Mouse (Mus musculus) embryonic facial prominence, embryonic 13.5 days (tissue): ENCODE measurements around the gene Trim8. TPM values are rescaled to one million over a fixed set of nuclear protein-coding genes. Genes with fewer than 3 reads are reported as not detected.

Experiments used
- ATAC-seq: fragments of 200-750 bp; cut with Nextera tagmentation; 2 replicates; pipeline ENCODE4 v1.8.0; 2017; ENCODE audit warnings: low read depth; ENCODE audit not compliant: insufficient number of reproducible peaks, insufficient read depth, low FRiP score, low TSS enrichment
- H3K27ac ChIP-seq: fragments of 300-500 bp; sonication (generic); 2 replicates; pipeline ENCODE4 v1.5.1; 2015; ENCODE audit warnings: moderate library complexity, mild to moderate bottlenecking, inconsistent platforms
- H3K27me3 ChIP-seq: fragments of 300-500 bp; sonication (generic); 2 replicates; pipeline ENCODE4 v1.6.1; 2015; ENCODE audit warnings: mild to moderate bottlenecking, inconsistent platforms
- H3K36me3 ChIP-seq: fragments of 300-500 bp; sonication (generic); 2 replicates; pipeline ENCODE4 v1.6.1; 2015; ENCODE audit warnings: mild to moderate bottlenecking, inconsistent platforms
- H3K4me1 ChIP-seq: fragments of 300-500 bp; sonication (generic); 2 replicates; pipeline ENCODE4 v1.6.1; 2015; ENCODE audit warnings: inconsistent platforms
- H3K4me2 ChIP-seq: fragments of 300-500 bp; sonication (generic); 2 replicates; pipeline ENCODE4 v1.6.1; 2015; ENCODE audit warnings: moderate library complexity, mild to moderate bottlenecking, inconsistent platforms
- H3K4me3 ChIP-seq: fragments of 300-500 bp; sonication (generic); 2 replicates; pipeline ENCODE4 v1.5.1; 2015; ENCODE audit warnings: mild to moderate bottlenecking, inconsistent platforms
- H3K9ac ChIP-seq: fragments of 300-500 bp; sonication (generic); 2 replicates; pipeline ENCODE4 v1.6.1; 2015; ENCODE audit warnings: mild to moderate bottlenecking, inconsistent platforms
- H3K9me3 ChIP-seq: fragments of 300-500 bp; sonication (generic); 2 replicates; pipeline ENCODE4 v1.6.1; 2016; ENCODE audit warnings: inconsistent platforms
- WGBS: fragments of 180-500 bp; shearing (Covaris S2); methylation state at CpG from one replicate; pipeline ENCODE4 v1.1.7; 2015; ENCODE audit warnings: mixed read lengths; 5-methylcytosine and 5-hydroxymethylcytosine counted together
- polyA plus RNA-seq: library from polyadenylated mRNA; unstranded; fragments of >200 nt; fragmentation: Nextera tagmentation; extraction: Ambion mirVana; gene quantifications from 2 replicates; pipeline ENCODE4 v1.2.1, GENCODE M21; 2015

The Trim8 gene
- polyA plus RNA-seq, 1 experiment from 2014 or later = 17.6 TPM

DNA sequence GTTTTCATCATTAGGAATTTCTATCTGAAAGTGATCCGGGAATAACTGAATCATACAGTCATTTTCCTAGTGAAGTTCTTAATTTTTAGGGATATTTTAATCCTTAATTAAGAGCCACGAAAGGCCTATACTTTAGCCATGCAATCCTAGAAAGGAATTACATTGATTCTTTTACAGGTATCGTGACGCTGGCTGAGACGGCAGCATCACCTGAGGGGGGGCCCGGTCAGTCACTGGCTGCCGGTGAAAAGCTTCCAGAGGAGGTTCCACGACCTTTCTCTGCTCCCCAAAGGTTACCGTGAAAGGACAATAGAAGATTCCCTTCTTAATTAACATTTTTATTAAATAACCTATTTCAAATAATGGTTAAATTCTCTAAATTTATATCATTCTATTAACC is 35.9 kb downstream of the Trim8 start:
- Histone ChIP-seq H3K4me1 (peaks cover 16% of the 10 kb centered on the region), H3K27me3 (no peaks in the 10 kb centered on the region), H3K4me3 (no peak overlapping the region), H3K9ac (no peak overlapping the region), H3K9me3 (no peaks in the 10 kb centered on the region), H3K4me2 (no peak overlapping the region), H3K27ac (no peak overlapping the region), H3K36me3 (peaks cover 35% of the 10 kb centered on the region)
- WGBS = 91% methylated on average over 9 of the region's 9 CpGs
- ATAC-seq = no peak

DNA sequence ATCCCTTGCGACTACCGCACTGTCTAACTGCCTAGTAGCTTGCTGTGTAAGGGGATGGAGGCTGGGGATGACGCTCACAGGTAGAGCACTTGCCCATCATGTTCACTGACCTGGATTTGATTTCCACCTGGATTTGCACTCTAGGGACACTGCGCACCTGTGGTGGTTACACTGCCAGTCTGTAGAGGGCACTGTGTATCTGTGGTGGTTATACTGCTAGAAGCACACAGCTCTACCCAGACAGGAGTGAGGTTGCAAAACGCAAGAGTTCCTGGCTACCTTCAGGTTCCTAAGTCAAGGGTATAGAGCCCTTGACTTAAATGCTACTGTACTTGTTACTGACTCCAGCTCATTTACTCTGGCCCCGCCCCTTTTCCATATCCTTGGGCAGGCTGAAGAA is 36.7 kb downstream of the Trim8 start:
- no peak for ATAC-seq
- Histone ChIP-seq H3K9me3 (no peaks in the 10 kb centered on the region), H3K27ac (no peak overlapping the region), H3K36me3 (peaks cover 44% of the 10 kb centered on the region), H3K9ac (no peak overlapping the region), H3K27me3 (no peaks in the 10 kb centered on the region), H3K4me1 (peaks cover 7% of the 10 kb centered on the region), H3K4me2 (no peak overlapping the region), H3K4me3 (no peak overlapping the region)
- 89% methylated on average over 6 of the region's 6 CpGs for WGBS

DNA sequence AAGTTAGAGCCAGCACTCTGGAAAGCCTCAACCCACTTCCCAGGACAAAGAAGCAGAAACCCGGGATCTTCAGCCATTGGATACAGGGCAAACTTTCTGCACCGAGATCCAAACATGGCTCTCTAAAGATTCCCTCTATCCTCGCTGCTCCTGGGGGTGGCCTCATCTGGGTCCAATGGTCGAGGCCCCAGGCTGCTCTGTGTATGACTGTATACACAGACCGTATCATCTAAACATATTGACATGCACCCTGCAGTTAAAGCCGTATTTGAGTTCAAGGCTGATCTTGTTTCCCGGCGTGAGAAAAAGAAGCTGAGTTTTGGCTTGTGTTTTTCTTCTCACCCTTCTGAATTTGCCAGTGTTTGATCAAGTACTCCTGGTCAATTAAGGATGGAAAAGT is 41.2 kb downstream of the Trim8 start:
- Histone ChIP-seq H3K9me3 (no peaks in the 10 kb centered on the region), H3K4me2 (no peak overlapping the region), H3K36me3 (peaks cover 58% of the 10 kb centered on the region), H3K4me3 (no peak overlapping the region), H3K27me3 (no peaks in the 10 kb centered on the region), H3K27ac (no peak overlapping the region), H3K9ac (no peak overlapping the region), H3K4me1 (no peaks in the 10 kb centered on the region)
- ATAC-seq = no peak
- WGBS = 89% methylated on average over 8 of the region's 8 CpGs

DNA sequence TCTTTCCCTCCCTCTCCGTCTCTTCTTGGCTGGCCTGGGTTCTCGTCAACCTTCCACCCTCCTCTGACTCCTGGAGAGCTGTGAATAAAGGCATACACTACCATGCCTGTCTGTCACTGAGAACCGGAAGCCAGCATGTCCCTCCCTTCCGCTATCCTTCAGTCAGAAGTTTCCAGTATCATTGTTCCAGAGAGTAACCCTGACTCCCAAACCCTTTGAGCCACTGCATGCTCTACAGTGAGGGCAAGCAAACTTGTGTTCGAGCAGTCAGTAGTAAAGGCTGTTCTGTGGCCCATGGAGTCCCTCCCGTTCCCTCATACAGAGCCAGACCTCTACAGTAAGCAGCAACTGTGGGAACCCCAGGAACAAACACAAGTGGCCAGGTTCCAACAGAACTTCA is 46.1 kb downstream of the Trim8 start:
- no peak overlapping the region for H3K4me3 ChIP-seq
- H3K9me3 ChIP-seq = no peaks in the 10 kb centered on the region
- no peaks in the 10 kb centered on the region for H3K4me1 ChIP-seq
- H3K27me3 ChIP-seq = no peaks in the 10 kb centered on the region
- H3K36me3 ChIP-seq = peaks cover 69% of the 10 kb centered on the region
- 78% methylated on average over 6 of the region's 6 CpGs for WGBS
- H3K9ac ChIP-seq = no peak overlapping the region
- no peak overlapping the region for H3K4me2 ChIP-seq
- ATAC-seq = no peak
- no peak overlapping the region for H3K27ac ChIP-seq

DNA sequence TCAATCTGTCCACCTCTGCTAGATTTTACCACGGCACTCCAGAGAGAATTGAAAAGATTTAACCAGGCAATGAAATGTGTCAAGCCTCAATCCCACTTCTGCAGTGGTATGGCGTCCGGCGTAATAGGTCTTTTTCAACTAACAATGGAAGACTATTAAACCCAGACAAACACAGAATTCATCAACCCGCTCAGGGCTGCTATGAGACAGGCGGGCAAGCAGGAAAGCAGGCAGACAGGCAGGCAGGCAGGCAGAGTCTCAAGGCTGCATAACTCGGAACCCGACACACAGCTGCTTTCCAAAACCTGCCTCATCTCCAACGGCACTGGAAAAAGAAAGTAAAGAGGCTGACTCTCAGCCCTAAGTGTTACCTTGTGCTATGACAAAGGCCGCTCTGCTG is 46.6 kb downstream of the Trim8 start:
- H3K27ac ChIP-seq = no peak overlapping the region
- no peaks in the 10 kb centered on the region for H3K9me3 ChIP-seq
- H3K9ac ChIP-seq = no peak overlapping the region
- no peak overlapping the region for H3K4me2 ChIP-seq
- peaks cover 64% of the 10 kb centered on the region for H3K36me3 ChIP-seq
- H3K4me3 ChIP-seq = no peak overlapping the region
- no peak for ATAC-seq
- no peaks in the 10 kb centered on the region for H3K4me1 ChIP-seq
- WGBS = 82% methylated on average over 10 of the region's 10 CpGs
- H3K27me3 ChIP-seq = no peaks in the 10 kb centered on the region

DNA sequence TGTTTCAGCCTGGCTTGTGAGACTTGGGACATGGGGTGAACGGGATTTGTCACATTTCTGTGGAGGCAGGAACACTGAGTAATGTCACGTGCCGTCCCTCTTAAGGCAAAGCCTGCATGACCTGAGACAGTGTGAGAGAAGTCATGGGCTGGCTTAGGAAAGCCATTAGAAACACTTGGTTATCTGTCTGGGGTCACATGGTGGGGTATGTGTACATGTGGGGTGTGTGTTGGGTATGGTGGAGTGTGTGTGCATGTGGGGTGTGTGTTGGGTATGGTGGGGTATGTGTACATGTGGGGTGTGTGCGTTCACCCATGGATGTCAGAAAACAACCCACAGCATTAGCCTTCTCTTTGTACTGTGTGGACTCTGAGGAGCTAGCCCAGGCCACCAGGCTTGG is 48.9 kb downstream of the Trim8 start:
- Histone ChIP-seq H3K27ac (no peak overlapping the region), H3K9ac (no peak overlapping the region), H3K4me1 (peaks cover 11% of the 10 kb centered on the region), H3K9me3 (no peaks in the 10 kb centered on the region), H3K36me3 (peaks cover 71% of the 10 kb centered on the region), H3K27me3 (no peaks in the 10 kb centered on the region), H3K4me3 (no peak overlapping the region), H3K4me2 (no peak overlapping the region)
- ATAC-seq = no peak
- WGBS = 93% methylated on average over 4 of the region's 4 CpGs

DNA sequence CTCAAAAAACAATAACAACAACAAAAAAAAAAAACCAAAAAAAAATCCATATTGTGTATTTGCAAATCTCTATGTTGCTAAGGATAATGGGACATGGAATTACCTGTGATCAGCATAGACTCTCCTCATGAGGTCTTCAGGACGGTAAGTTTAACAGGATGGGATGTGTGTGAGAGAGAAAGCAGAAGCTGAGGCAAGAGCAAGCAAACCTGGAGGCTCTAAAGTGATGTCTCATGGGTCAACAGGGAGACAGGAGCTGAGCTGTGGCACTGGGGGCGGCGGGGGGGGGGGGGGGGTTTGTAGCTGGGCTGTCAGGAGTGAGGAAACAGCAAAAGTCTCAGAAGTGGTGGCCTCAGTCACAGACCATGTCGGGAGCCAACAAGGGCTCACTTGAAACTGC is 51.0 kb downstream of the Trim8 start:
- H3K9ac ChIP-seq = no peak overlapping the region
- no peak for ATAC-seq
- H3K27me3 ChIP-seq = no peaks in the 10 kb centered on the region
- peaks cover 78% of the 10 kb centered on the region for H3K36me3 ChIP-seq
- no peak overlapping the region for H3K27ac ChIP-seq
- no peak overlapping the region for H3K4me2 ChIP-seq
- H3K4me3 ChIP-seq = no peak overlapping the region
- H3K4me1 ChIP-seq = peaks cover 11% of the 10 kb centered on the region
- no peaks in the 10 kb centered on the region for H3K9me3 ChIP-seq
- WGBS = 89% methylated on average over 3 of the region's 4 CpGs

DNA sequence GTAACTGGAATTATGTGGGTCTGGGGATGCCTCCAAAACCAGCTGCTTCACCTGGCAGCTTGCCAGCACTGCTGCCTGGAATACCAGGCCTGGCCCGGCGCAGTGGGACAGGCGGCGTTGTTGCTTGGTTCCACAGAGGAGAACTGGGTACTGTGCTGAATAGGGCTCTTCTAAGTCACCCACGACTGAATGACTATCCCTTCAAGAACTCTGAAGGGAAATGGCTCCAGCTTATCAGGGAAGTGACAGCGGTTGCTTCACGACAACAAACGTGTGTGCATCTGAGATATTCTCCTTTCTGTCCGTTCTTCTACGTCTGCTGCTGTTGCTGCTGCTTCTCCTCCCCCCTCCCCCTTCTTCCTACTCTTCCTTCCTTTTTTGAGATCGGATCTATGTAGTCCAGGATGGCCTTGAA is 52.0 kb downstream of the Trim8 start:
- Histone ChIP-seq H3K9ac (no peak overlapping the region), H3K36me3 (peaks cover 77% of the 10 kb centered on the region), H3K4me1 (peaks cover 12% of the 10 kb centered on the region), H3K9me3 (no peaks in the 10 kb centered on the region), H3K27me3 (no peaks in the 10 kb centered on the region), H3K4me3 (no peak overlapping the region), H3K27ac (0 out of 2 replicates have a peak overlapping the region, but pooled peaks have one; percentile 33), H3K4me2 (no peak overlapping the region)
- WGBS = 63% methylated on average over 11 of the region's 11 CpGs
- no peak for ATAC-seq

DNA sequence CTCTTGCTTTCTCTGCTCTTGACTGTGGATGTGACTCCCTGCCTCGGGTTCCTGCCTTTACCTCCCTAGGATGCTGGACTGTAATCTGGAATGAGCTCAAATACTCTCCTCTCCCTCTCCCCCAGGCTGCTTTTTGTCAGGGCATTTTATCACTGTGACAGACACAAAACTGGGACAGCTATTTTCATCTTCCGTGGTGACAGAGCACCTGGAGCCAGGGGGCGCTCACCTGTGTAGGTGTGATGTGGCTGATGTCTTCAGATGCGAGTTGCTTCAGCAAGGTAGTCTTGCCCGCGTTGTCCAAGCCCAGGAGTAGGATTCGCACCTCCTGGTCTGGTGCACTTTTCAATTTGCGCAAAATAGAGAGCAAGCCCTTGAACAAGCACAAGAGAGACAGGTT is 56.5 kb downstream of the Trim8 start:
- H3K4me2 ChIP-seq = no peak overlapping the region
- H3K27ac ChIP-seq = no peak overlapping the region
- no peaks in the 10 kb centered on the region for H3K9me3 ChIP-seq
- H3K9ac ChIP-seq = no peak overlapping the region
- WGBS = 76% methylated on average over 8 of the region's 8 CpGs
- H3K4me3 ChIP-seq = no peak overlapping the region
- peaks cover 52% of the 10 kb centered on the region for H3K36me3 ChIP-seq
- peaks cover 21% of the 10 kb centered on the region for H3K4me1 ChIP-seq
- H3K27me3 ChIP-seq = no peaks in the 10 kb centered on the region
- no peak for ATAC-seq

DNA sequence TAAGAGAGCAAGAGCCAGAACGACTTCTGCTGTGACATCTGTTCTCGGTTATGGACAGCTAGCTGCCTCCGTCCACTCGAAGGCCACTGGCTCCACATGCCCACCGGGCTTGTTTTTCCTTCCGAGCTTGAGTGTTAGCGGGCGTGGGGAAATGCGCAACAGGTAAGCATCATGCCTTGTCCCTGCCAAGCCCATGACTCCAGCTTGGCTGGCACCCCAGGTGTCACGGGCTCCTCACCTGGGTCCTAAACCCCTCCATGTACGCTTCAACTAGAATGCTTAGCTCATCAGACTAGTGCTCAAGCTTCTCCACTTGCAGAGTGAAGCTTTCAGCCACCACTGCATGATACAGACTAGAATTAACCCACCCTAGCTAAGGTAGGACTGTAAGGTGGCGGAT is 57.1 kb downstream of the Trim8 start:
- H3K36me3 ChIP-seq = peaks cover 49% of the 10 kb centered on the region
- H3K4me1 ChIP-seq = peaks cover 16% of the 10 kb centered on the region
- no peak overlapping the region for H3K4me3 ChIP-seq
- H3K9ac ChIP-seq = 0 out of 2 replicates have a peak overlapping the region, but pooled peaks have one; percentile 21
- H3K9me3 ChIP-seq = no peaks in the 10 kb centered on the region
- WGBS = 46% methylated on average over 12 of the region's 12 CpGs
- H3K27me3 ChIP-seq = no peaks in the 10 kb centered on the region
- 0 out of 2 replicates have a peak overlapping the region, but pooled peaks have one; percentile 12 for H3K27ac ChIP-seq
- H3K4me2 ChIP-seq = no peak overlapping the region
- ATAC-seq = no peak

DNA sequence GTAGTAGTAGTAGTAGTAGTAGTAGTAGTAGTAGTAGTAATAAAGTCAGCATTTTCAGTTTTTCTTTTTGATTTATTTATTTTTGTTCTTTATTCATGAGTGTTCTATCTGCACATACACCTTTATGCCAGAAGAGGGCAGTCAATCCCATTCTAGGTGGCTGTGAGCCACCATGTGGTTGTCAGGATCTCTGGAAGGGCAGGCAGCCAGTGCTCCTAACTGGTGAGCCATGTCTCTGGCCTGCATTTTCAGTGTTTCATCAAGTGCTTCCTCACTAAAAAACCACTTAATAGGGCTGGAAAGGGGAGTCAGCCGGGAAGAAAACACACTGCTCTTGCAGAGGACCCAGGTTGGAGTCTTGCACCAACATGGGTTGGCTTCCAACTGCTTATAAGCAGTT is 60.6 kb downstream of the Trim8 start:
- Histone ChIP-seq H3K9me3 (no peaks in the 10 kb centered on the region), H3K4me3 (no peak overlapping the region), H3K4me1 (peaks cover 10% of the 10 kb centered on the region), H3K9ac (no peak overlapping the region), H3K4me2 (no peak overlapping the region), H3K27ac (0 out of 2 replicates have a peak overlapping the region, but pooled peaks have one; percentile 44), H3K36me3 (peaks cover 21% of the 10 kb centered on the region), H3K27me3 (no peaks in the 10 kb centered on the region)
- ATAC-seq = no peak
- 27% methylated on average over 1 of the region's 1 CpGs for WGBS

DNA sequence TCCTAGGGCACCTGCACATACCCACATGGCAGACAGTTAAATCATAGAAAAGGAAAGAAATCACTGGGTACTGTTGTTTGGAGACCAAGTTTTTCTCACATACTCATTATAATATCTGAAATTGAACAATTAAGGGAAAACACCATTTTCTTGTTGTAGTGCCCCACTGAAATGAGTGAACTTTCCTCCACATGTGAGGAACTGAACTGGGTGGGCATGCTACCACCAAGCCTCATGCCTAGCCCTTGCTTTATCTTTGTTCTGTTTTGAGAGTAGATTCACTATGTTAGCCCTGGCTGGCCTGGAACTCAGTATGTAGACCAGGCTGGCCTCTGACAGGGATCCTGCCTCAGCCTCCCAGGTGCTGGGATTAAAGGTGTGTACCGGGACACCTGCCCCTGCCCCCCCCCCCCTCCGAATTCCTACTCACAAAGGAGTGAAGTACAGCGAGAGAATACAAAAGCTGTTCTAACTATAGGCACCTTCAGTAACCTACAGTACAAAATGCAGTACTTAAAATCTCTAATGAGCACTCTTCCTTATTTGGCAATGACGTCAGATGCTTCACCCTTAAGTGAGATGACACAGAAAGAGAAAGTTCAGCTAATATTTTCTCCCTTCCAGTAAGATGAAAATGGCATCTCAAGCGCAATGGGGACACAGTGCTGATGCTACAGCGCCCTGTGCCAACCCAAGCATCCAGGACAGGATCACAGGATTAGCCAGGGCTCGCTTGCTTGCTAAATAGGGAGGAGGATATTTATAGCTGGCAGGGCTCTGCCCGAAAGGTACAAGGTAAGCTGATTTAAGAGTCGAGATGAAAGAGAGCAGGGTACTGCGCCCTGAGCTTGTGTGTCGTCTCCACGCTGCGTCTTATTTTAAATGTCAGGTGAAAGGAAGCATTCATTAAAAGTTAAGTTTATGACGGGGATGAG is 61.3 kb downstream of the Trim8 start:
- Histone ChIP-seq H3K9me3 (no peaks in the 10 kb centered on the region), H3K27me3 (no peaks in the 10 kb centered on the region), H3K4me2 (no peak overlapping the region), H3K9ac (no peak overlapping the region), H3K27ac (0 out of 2 replicates have a peak overlapping the region, but pooled peaks have one; percentile 44), H3K4me1 (peaks cover 10% of the 10 kb centered on the region), H3K4me3 (no peak overlapping the region), H3K36me3 (peaks cover 20% of the 10 kb centered on the region)
- 87% methylated on average over 14 of the region's 14 CpGs for WGBS
- ATAC-seq = no peak
